Mouse (Mus musculus) heart, postnatal 25 days (tissue): ENCODE measurements around the gene Ccdc155. TPM values are rescaled to one million over a fixed set of nuclear protein-coding genes. Genes with fewer than 3 reads are reported as not detected.

ENCODE experiments used
- DNase-seq: peaks from one replicate; pipeline ENCODE4 v3.0.0; 2022; ENCODE audit warnings: low spot score
- intact Hi-C: fragments of 180-260 bp; cut with DNase I; formaldehyde crosslinking; loops from one replicate; pipeline ENCODE4 v1.15.1; 2025
- total RNA-seq, 2 experiments: library from RNA; stranded (reverse); gene quantifications; 2 replicates each; pipeline ENCODE4 v1.2.3; 2021

Ccdc155 gene
- total RNA-seq, 2 experiments from 2014 or later, result not detected

DNA sequence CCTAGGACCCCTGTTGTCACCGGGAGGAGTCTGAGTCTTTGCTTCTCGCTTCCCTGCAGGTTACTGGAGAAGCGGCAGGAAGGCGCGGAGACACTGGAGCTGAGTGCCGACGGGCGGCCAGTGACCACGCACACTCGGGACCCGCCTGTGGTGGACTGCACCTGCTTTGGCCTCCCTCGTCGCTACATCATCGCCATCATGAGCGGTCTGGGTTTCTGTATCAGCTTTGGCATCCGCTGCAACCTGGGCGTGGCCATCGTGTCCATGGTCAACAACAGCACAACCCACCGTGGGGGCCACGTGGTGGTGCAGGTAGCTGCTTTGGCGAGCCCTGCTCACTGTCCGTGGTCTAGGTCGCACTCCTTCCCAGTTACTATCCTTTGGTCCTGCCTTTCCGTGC, 36.0 kb downstream of the Ccdc155 start:
- DNase-seq, result no peak
- intact Hi-C loops, result no loop called here

DNA sequence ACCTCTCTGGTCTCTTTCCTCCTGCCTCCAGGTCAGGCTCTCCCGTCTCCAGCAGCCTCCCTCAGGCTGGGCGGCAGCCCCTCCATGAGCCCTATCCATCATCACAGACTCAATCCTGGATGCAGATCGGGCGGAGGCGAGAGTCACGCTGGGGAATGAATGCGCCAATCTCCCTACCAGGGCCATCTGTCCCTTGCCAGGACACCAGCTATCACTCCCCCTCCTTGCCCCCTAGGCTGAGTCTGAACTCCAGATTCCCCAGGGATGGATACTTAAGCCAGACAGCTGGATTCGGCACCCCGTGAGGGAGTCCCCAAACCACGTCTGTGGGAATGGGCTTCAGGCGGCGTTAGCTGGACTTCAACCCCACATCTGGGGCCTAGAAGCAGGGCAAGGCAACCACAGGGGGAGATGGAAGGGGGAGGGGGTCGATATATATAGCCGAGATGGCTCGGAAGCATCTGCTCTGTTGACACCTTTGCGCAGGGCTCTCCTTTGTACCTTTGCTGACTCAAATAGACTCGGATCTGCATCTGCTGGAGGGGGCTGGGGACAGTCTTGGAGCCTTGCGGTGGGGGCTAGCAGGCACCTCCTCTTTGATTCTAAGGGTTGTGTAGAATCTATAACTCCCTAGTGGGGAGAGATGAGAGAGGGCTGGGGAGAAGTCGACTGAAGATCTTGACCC, 36.8 kb downstream of the Ccdc155 start:
- intact Hi-C loops, result no loop called here
- DNase-seq, result no peak

DNA sequence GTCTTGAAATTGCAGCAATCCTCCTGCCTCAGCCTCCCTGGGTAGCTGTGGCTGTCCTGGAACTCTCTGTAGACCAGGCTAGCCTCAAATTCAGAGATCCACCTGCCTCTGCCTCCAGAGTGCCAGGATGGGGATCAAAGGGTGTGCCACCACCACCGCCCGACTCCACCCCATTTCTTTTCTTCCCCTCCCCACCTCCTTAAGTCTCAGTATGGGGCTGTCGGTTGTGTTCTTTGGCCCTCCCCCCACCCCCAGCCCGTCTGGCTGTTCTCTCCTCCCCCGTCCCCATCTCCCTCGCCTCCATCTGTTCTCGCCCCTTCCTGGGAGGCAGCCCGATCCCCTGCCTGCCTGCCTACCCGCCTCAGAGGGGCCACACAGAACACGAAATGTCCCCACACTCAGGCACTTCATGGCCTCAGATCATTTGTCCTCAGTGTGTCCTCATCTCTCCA, 37.7 kb downstream of the Ccdc155 start:
- DNase-seq, result no peak
- intact Hi-C loops, result no loop called here

DNA sequence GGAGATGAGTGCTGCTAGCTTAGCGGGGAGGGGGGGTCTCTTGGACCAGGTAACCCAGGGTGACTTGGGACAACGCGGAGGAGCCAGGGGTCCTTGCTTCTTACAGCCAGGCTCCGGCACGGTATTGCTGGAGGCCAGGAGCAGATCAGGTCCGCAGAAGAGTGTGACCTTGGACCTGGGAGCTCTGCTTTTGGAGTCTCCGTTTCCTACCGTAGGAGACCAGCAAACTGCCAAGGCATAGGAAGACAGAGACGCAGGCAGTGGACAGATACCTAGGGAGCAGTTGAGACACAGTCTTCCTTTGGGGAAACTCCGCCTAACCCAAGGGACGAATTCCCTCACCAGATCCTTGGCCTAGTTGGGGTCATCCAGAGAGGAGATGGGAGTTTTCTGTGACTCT, 39.0 kb downstream of the Ccdc155 start:
- no peak for DNase-seq
- intact Hi-C loops, result no loop called here

DNA sequence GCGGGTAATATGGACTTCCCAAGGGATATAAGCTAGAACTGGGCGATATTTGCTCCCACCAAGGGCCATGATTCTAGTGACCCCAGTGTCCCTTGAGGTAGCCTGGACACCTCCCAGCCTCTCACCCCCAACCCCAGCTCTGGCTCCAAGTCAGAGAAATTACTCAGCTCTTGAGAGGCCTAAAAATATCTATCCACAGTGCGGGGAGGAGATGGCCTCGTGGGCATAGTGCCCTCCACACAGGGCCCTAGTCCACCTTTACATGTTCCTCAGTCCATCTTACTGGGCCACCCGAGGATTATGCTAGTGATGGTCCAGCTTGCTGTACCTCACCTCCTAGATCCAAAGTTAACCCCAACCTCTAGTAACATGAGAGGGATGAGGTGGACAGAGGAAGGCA, 39.9 kb downstream of the Ccdc155 start:
- intact Hi-C loops, result loop anchor here (5.0 kb wide), 1 partner anchor 132 kb away; no protein-coding TSS in a partner anchor
- no peak for DNase-seq

DNA sequence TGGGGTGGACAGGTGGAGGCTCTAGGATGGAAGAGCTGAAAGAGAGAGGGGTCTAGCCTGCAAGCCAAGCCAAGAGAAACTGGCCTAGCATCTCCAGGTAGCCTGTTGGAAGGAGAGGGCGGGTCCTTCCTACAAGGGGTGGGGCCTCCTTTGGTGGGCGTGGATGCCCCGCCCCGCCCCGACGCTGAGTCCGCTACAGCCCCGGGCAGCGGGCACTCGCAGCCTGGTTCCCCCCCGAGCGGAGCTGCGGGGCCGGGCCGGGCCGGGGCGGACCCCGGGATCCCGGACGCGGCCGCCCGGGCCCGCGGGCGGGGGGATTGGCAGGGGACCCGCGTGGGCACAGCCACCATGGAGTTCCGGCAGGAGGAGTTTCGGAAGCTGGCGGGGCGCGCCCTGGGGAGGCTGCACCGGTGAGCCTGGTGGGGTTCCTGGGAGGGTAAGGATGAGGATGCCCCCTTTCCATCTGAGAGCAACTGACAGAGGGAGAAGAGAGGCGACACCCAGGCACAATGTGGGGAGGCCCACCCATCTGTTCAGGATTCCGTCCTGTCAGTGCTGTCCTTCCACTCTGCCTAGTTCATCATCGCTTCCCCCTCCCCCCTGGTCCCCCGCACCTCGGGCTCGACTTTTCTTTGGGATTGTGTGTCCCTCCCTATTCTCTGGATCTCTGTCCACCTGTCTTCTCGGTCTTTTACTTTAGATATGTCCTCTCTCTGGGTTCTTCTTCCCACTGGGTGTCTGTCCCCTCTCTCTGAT, 40.8 kb downstream of the Ccdc155 start, which contains the start of gene Slc17a7:
Slc17a7 (plus strand) TSS at position 215 of the 756 bp plus-strand sequence.
- intact Hi-C loops, result loop anchor here (5.0 kb wide), 1 partner anchor 133 kb away; no protein-coding TSS in a partner anchor
- no peak for DNase-seq

DNA sequence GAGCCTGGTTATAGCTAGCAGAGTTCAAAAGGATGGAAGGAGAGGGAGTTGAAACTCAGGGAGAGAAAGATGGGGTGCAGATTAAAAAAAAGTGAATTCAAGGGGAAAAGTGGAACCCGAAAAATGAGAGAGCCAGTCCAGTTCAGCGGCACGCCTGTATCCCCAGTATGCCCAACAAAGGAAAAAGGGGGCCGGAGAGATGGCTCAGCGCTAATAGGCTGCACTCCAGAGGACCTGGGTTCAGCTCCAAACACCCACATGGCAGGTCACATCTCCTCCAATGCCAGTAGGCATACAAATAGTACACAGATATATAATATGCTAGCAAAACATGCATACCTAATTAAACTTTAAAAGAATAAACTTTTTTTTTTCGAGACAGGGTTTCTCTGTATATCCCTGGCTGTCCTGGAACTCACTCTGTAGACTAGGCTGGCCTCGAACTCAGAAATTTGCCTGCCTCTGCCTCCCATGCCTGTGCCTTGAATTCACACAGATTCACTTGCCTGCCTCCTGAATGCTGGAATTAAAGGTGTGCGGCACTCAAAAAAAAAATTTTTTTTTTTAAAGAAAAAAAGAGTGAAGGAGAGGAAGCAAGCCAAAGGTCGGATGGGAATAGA, 41.6 kb downstream of the Ccdc155 start:
- DNase-seq, result no peak
- intact Hi-C loops, result loop anchor here (1.0 to 5.0 kb wide), 2 partner anchors 35 to 134 kb away; no protein-coding TSS in a partner anchor

DNA sequence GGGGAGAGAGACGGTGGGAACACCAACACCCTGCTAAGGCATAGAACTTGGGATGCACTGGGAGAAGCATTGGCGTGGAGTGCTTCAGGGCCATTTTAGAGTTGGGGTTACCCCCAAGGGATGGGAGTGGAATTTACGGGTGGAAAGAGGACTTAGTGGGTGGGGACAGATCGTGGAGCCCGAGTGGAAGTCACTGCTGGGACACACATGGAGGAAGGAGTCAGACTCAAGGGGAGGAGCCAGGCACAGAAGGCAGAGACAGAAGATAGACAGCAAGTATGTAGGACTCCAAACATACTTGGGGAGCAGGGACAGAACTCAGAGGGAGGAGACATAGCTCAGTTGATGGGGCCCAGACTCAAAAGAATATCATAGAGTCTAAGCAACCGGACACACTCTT, 42.1 kb downstream of the Ccdc155 start:
- no peak for DNase-seq
- intact Hi-C loops, result loop anchor here (1.0 to 5.0 kb wide), 2 partner anchors 36 to 135 kb away; no protein-coding TSS in a partner anchor

DNA sequence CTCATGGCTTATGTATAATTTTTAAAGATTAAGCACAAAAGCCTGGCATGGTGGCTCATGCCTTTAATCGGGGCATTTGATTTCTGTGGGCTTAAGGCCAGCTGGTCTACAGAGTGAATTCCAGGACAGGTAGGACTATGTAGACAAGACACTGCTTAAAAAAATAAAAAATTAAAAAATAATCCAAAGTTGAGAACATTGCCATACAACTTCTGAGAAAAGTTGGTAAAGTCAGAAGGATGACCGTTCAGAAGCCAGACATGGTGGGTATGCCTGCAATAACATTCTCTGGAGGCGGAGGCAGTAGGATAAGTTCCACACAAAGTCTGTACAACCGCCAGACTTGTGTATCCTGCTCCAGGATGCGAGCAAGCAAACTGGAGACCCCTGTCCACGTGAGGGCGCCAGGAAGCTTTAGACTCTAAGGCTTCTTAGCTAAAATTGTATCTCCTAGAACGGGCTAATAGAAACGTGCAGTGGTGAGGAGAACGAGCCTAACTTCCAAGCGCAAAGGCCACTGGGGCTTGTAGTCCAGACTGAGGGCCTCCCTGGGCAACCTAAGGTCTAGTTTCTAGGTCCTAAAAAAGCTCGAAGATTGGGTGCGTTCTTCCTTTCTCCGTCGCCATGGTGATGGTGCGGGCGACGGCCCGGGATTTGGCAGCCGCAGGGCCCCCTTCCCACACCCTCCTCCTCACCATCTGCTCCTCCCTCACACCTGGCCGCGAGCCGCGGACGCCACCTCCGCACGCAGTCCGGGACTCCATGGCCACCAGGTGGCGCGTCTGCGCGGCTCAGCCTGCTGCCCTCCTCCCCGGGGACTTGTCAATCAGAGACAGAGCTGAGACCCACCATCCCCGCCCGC, 42.8 kb downstream of the Ccdc155 start:
- peak; percentile 75 for DNase-seq
- intact Hi-C loops, result loop anchor here (1.0 to 5.0 kb wide), 2 partner anchors 36 to 135 kb away; no protein-coding TSS in a partner anchor

DNA sequence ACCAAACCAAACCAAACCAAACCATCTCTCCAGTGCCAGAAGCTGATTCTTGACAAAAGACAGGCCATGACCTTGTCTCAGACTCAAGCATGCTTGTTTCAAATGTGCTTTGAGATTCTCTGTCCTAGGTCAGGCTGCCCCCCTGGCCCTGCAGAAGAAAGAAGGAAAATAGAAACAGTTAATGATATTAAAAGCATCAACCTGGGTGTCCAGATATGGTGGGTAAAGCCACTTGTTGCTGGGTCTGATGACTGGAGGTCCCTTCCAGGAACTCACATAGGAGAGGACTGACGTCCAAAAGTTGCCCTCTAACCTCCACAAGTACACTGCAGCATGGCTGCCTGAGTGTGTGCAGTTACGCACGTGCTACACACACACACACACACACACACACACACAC, 43.8 kb downstream of the Ccdc155 start:
- intact Hi-C loops, result loop anchor here (5.0 kb wide), 1 partner anchor 136 kb away; no protein-coding TSS in a partner anchor
- DNase-seq, result no peak

DNA sequence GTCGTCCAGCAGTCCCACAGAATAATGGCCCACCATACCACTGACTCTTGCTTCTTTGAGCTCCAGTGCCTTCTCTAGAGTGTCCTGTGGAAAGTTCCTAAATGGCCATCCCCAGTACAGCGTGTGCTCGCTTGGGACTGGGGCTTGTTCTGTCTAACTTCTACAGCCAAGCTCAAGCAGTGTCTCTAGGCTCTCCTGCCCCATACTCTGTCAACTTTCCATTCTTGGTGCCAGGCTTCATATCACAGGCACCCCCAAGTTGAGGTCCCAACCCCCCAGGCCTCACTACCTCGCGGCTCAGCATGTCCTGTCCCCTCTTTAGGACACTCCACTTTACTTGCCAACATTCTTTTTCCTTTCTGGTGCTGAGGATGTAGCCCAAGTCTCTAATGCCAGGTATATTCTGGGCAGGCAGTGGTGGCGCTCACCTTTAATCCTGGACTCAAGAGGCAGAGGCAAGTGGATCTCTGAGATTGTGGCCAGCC, 44.3 kb downstream of the Ccdc155 start:
- intact Hi-C loops, result loop anchor here (5.0 kb wide), 1 partner anchor 137 kb away; no protein-coding TSS in a partner anchor
- DNase-seq, result no peak

DNA sequence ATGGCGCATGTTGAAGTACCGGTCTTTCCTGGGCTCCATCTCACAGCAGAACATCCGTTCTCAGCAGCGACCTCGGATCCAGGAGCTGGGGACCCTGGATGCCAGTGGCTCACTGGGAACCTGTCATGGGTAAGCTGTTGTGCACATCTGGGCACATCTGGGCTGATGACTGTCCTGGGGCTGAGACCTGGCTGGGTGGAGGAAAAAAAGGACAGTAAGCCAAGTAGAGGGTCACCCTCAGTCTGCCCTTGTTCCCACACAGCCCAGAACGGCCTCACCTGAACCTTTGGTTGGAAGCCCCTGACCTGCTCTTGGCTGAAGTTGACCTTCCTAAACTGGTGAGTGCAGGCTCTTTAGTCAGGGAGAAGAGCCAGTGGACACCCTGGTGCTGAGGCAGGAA, 45.7 kb downstream of the Ccdc155 start:
- intact Hi-C loops, result no loop called here
- no peak for DNase-seq

DNA sequence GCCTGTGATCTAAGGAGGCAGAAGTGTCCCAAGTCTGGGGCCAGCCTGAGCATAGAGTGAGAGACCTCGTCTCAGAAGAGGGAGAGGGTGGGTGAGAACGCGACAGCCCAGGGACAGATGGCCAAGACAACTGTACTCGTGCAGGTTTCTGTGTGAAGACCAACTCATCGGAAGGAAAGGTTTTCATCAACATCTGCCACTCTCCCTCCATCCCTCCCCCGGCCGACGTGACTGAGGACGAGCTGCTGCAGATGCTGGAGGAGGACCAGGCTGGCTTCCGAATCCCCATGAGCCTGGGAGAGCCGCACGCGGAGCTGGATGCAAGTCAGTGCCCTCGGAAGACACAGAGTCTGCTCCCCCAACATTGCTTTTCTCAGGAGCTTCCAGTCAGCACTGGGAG, 47.2 kb downstream of the Ccdc155 start:
- intact Hi-C loops, result no loop called here
- DNase-seq, result no peak

DNA sequence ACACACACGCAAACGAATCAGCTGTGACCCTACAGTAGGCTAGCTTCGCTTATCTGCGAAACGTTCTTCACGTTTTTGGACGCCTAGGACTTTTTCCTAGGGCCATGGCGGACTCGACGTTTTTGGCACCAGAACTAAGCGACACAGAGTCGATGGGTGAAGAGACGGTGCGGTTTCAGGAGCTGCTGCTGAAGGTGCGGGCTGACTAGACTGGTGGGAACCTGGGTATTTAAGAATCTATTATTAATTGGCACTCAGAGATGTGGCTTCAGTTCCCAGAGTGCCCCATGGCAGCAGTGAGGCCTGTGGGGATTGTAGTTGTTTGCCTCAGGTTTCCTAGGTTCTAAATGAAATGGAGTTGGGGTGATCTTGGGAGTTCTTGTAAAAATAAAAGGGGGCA, 48.5 kb downstream of the Ccdc155 start:
- no peak for DNase-seq
- intact Hi-C loops, result no loop called here

DNA sequence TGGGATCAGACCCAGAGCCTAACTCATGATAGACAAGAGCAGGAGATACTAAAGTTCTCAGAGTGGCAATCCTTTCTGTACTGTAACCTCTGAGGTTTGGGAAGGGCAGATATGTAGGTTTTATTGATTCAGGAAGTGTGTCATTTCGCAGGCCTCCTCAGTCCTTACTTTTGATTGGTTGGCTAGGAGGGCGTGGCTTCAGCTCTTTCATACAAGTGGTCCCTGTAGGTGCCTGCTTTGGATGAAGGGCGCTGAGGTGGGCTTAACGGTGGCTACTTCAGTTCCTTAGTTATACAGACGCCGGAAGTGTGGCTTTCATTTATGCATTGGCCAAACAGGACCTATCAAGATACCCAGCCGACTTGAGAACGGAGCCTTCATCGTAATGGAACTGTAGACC, 49.1 kb downstream of the Ccdc155 start:
- intact Hi-C loops, result no loop called here
- no peak for DNase-seq

DNA sequence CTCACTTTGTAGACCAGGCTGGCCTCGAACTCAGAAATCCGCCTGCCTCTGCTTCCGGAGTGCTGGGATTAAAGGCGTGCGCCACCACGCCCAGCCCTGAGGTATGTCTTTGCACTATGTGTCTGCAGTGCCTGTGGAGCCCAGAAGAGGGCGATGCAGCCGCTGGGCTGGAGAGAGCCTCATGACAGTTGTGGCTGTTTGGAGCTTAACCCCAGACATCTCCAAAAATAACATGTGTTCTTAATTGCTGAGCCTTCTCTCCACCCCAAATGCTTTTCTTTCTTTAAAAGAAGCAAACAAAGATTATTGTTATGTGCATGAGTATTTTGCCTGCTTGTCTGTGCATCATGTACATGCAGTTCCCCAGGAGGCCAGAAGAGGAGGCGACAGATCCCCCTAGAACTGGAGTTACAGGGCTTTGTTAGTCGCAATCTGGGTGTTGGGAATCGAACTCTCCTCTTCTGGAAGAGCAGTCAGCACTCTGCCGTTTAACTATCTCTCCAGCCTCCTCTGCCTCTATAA, 49.6 kb downstream of the Ccdc155 start:
- intact Hi-C loops, result no loop called here
- DNase-seq, result no peak

DNA sequence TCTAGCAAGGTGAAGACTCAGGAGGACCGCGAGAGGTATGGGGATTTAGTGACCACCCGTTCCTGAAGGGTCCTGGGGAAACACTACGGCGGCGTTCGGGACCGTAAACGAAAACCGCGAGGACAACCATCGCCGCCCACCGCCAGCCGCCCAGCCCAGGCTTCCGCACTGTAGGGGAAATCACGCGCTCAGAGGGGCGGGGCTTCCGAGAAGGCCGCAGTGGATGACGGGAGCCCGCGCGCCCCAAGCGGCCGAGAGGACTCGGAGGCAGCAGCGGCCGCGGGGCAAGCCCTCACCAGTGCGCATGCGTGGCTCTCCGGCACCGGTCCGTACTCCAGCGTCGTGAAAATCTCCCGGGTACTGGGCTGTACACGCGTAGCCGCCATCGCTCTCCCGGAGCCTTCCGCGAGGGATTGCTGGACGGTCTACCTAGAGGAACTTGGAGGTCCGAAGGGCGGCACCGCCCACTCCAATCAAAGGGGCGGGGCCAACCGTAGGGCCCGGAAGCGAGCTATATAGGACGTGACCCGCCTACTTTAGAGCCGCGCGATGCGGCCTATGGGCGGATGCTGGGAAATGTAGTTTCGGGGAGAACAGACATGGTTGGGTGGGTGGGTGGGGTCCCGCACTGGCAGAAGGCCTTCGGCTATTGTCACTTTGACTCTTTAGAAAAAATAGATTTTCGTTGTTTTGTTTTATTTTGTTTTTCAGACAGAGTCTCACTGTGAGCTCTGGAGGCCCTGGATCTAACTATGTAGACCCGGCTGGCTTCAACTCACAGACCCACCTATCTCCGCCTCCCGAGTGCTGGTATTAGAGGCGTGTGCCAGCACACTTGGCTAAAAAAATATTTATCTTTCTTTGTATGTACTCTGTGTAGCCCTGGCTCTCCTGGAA, 50.3 kb downstream of the Ccdc155 start, which contains the start of the genes Pih1d1 and Aldh16a1:
Pih1d1 (plus strand) TSS at position 208 of the 897 bp plus-strand sequence.
Aldh16a1 (minus strand) TSS at position 489 of the 897 bp plus-strand sequence.
- intact Hi-C loops, result no loop called here
- DNase-seq, result peak; percentile 95

DNA sequence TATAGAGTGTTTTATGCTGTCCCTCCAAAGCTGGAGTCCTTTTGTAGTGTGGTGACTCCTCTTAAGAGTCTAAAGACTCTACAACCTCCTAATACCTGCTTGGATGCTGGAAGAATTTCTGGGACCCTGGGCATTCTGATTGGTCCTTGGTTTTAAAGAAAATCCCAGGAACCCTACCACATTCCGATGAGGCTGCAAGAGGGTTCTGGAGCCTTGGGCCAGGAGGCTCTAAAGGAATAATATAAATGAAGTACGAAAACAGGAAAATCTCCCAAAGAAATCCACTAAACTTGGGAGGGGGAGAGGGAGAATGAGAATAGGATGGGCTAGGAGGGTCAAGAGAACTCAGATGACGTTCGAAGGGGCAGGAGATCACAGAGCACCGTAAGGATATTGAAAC, 51.1 kb downstream of the Ccdc155 start:
- DNase-seq, result no peak
- intact Hi-C loops, result no loop called here
